Mouse (Mus musculus): Measurements from ENCODE around the gene Slc26a8. TPM values are rescaled to one million over a fixed set of nuclear protein-coding genes. Genes with fewer than 3 reads are reported as not detected.

Gene Slc26a8
- polyA plus RNA-seq, 1 experiment from 2014 or later: 0.44 TPM

- H3K9ac ChIP-seq: no peak overlapping the region
- ATAC-seq (ENCODE audit: low FRiP score): no peak
- no peaks in the 10 kb centered on the region for H3K4me1 ChIP-seq
- H3K27me3 ChIP-seq: no peaks in the 10 kb centered on the region
- H3K4me3 ChIP-seq: no peak overlapping the region
- H3K4me2 ChIP-seq (replicated peaks): no peak overlapping the region
- no peaks in the 10 kb centered on the region for H3K9me3 ChIP-seq (replicated peaks)
- peaks cover 39% of the 10 kb centered on the region for H3K36me3 ChIP-seq
- WGBS: 89% methylated on average over 3 of the region's 3 CpGs
- H3K27ac ChIP-seq: no peak overlapping the region
Measured at GRCm38 (mm10) chr17:28609543-28609942, 80.5 kb downstream of the Slc26a8 start.

- H3K36me3 ChIP-seq: peaks cover 89% of the 10 kb centered on the region
Measured at GRCm38 (mm10) chr17:28601557-28602250, 88.3 kb downstream of the Slc26a8 start.

GRCm38 (mm10) chr17:28600780-28601179, 89.3 kb downstream of the Slc26a8 start:
- H3K27me3 ChIP-seq: no peaks in the 10 kb centered on the region
- no peak overlapping the region for H3K4me3 ChIP-seq
- no peaks in the 10 kb centered on the region for H3K4me1 ChIP-seq
- H3K36me3 ChIP-seq: peaks cover 89% of the 10 kb centered on the region
- no peaks in the 10 kb centered on the region for H3K9me3 ChIP-seq (replicated peaks)
- 93% methylated on average over 5 of the region's 5 CpGs for WGBS
- H3K9ac ChIP-seq: no peak overlapping the region
- no peak for ATAC-seq (ENCODE audit: low FRiP score)
- no peak overlapping the region for H3K27ac ChIP-seq
- no peak overlapping the region for H3K4me2 ChIP-seq (replicated peaks)

More at GRCm38 (mm10) chr17:28601557-28602250, 88.3 kb downstream of the Slc26a8 start:
- no peak for ATAC-seq (ENCODE audit: low FRiP score)
- Histone ChIP-seq H3K27ac (no peak overlapping the region), H3K9ac (no peak overlapping the region), H3K27me3 (no peaks in the 10 kb centered on the region), H3K4me3 (no peak overlapping the region), H3K4me2 (replicated peaks) (no peak overlapping the region), H3K9me3 (replicated peaks) (no peaks in the 10 kb centered on the region), H3K4me1 (no peaks in the 10 kb centered on the region)
- 85% methylated on average over 9 of the region's 9 CpGs for WGBS

GRCm38 (mm10) chr17:28593965-28594364, 96.1 kb downstream of the Slc26a8 start:
- H3K27me3 ChIP-seq: no peaks in the 10 kb centered on the region
- no peaks in the 10 kb centered on the region for H3K4me1 ChIP-seq
- ATAC-seq (ENCODE audit: low FRiP score): no peak
- H3K9me3 ChIP-seq (replicated peaks): no peaks in the 10 kb centered on the region
- no peak overlapping the region for H3K27ac ChIP-seq
- WGBS: 73% methylated on average over 4 of the region's 4 CpGs
- H3K9ac ChIP-seq: no peak overlapping the region
- H3K36me3 ChIP-seq: peaks cover 87% of the 10 kb centered on the region
- no peak overlapping the region for H3K4me2 ChIP-seq (replicated peaks)
- no peak overlapping the region for H3K4me3 ChIP-seq

GRCm38 (mm10) chr17:28592998-28593397, 97.0 kb downstream of the Slc26a8 start:
- H3K4me2 ChIP-seq (replicated peaks): no peak overlapping the region

GRCm38 (mm10) chr17:28591476-28591875, 98.6 kb downstream of the Slc26a8 start:
- Histone ChIP-seq H3K9ac (no peak overlapping the region), H3K36me3 (peaks cover 81% of the 10 kb centered on the region), H3K9me3 (replicated peaks) (no peaks in the 10 kb centered on the region), H3K27ac (no peak overlapping the region), H3K4me1 (no peaks in the 10 kb centered on the region), H3K4me2 (replicated peaks) (no peak overlapping the region), H3K27me3 (no peaks in the 10 kb centered on the region), H3K4me3 (no peak overlapping the region)
- no peak for ATAC-seq (ENCODE audit: low FRiP score)
- WGBS: 92% methylated on average over 5 of the region's 5 CpGs

More at GRCm38 (mm10) chr17:28592998-28593397, 97.0 kb downstream of the Slc26a8 start:
- H3K36me3 ChIP-seq: peaks cover 89% of the 10 kb centered on the region
- ATAC-seq (ENCODE audit: low FRiP score): no peak
- no peak overlapping the region for H3K4me3 ChIP-seq
- H3K27ac ChIP-seq: no peak overlapping the region
- no peaks in the 10 kb centered on the region for H3K4me1 ChIP-seq
- WGBS: 16% methylated on average over 4 of the region's 4 CpGs
- no peaks in the 10 kb centered on the region for H3K9me3 ChIP-seq (replicated peaks)
- H3K9ac ChIP-seq: no peak overlapping the region
- no peaks in the 10 kb centered on the region for H3K27me3 ChIP-seq

GRCm38 (mm10) chr17:28590596-28590995, 99.4 kb downstream of the Slc26a8 start:
- H3K27me3 ChIP-seq: no peaks in the 10 kb centered on the region
- H3K4me1 ChIP-seq: no peaks in the 10 kb centered on the region
- H3K9me3 ChIP-seq (replicated peaks): no peaks in the 10 kb centered on the region
- ATAC-seq (ENCODE audit: low FRiP score): no peak
- H3K36me3 ChIP-seq: peaks cover 72% of the 10 kb centered on the region
- 89% methylated on average over 3 of the region's 3 CpGs for WGBS
- no peak overlapping the region for H3K4me3 ChIP-seq
- no peak overlapping the region for H3K4me2 ChIP-seq (replicated peaks)
- H3K27ac ChIP-seq: no peak overlapping the region
- H3K9ac ChIP-seq: no peak overlapping the region

GRCm38 (mm10) chr17:28588591-28588990, 101.4 kb downstream of the Slc26a8 start:
- Histone ChIP-seq H3K4me1 (no peaks in the 10 kb centered on the region), H3K4me3 (no peak overlapping the region), H3K9ac (no peak overlapping the region), H3K36me3 (peaks cover 59% of the 10 kb centered on the region), H3K27ac (no peak overlapping the region), H3K9me3 (replicated peaks) (no peaks in the 10 kb centered on the region), H3K4me2 (replicated peaks) (no peak overlapping the region), H3K27me3 (no peaks in the 10 kb centered on the region)
- ATAC-seq (ENCODE audit: low FRiP score): no peak
- WGBS: 94% methylated on average over 2 of the region's 2 CpGs

Other genes starting within 250 kb of the Slc26a8 start
- gene Fkbp5, start 172.7 kb downstream of the Slc26a8 start, polyA plus RNA-seq (2016; fragmentation: Nextera tagmentation; extraction: Ambion mirVana): 28.3 and 32.6 TPM in 2 replicates
- gene Armc12, start 159.4 kb downstream of the Slc26a8 start, polyA plus RNA-seq (2016; fragmentation: Nextera tagmentation; extraction: Ambion mirVana): not detected in 2 replicates
- not detected in 2 replicates for gene Clpsl2, start 140.8 kb downstream of the Slc26a8 start, polyA plus RNA-seq (2016; fragmentation: Nextera tagmentation; extraction: Ambion mirVana)
- gene Clps, start 129.5 kb downstream of the Slc26a8 start, polyA plus RNA-seq (2016; fragmentation: Nextera tagmentation; extraction: Ambion mirVana): not detected in 2 replicates
- 2.0 and 3.4 TPM in 2 replicates for gene Lhfpl5, start 114.6 kb downstream of the Slc26a8 start, polyA plus RNA-seq (2016; fragmentation: Nextera tagmentation; extraction: Ambion mirVana)
- gene Srpk1, start 67.5 kb downstream of the Slc26a8 start, polyA plus RNA-seq (2016; fragmentation: Nextera tagmentation; extraction: Ambion mirVana): 100 and 105 TPM in 2 replicates
- gene Mapk14, start 1.1 kb upstream of the Slc26a8 start, polyA plus RNA-seq (2016; fragmentation: Nextera tagmentation; extraction: Ambion mirVana): 40.1 and 45.9 TPM in 2 replicates
- gene AC170998.1, start 35.9 kb upstream of the Slc26a8 start, polyA plus RNA-seq (2016; fragmentation: Nextera tagmentation; extraction: Ambion mirVana): 3.2 and 3.5 TPM in 2 replicates
- gene Mapk13, start 79.1 kb upstream of the Slc26a8 start, polyA plus RNA-seq (2016; fragmentation: Nextera tagmentation; extraction: Ambion mirVana): 4.2 and 6.5 TPM in 2 replicates
- 13.0 and 13.8 TPM in 2 replicates for gene Brpf3, start 110.9 kb upstream of the Slc26a8 start, polyA plus RNA-seq (2016; fragmentation: Nextera tagmentation; extraction: Ambion mirVana)
- gene Pnpla1, start 168.2 kb upstream of the Slc26a8 start, polyA plus RNA-seq (2016; fragmentation: Nextera tagmentation; extraction: Ambion mirVana): not detected in 2 replicates
- gene 4930539E08Rik, start 225.1 kb upstream of the Slc26a8 start, polyA plus RNA-seq (2016; fragmentation: Nextera tagmentation; extraction: Ambion mirVana): 0.10 and 0.13 TPM in 2 replicates